Mouse (Mus musculus) heart, adult 2 months (tissue): ENCODE measurements at regions not wholly inside any gene's neighbourhood (a gene's known extent, or its start where the extent isn't known, plus 50 kb on each side); places are given as distances from the start of the nearest gene placed in this dataset.

ENCODE experiments used
- CTCF ChIP-seq: fragments of 200-600 bp; IDR thresholded peaks from 2 replicates; pipeline ENCODE4 v1.8.1; 2022; ENCODE audit warnings: antibody characterized with exemption, mild to moderate bottlenecking, moderate library complexity
- EP300 ChIP-seq: fragments of 200-500 bp; IDR thresholded peaks from 2 replicates; pipeline ENCODE4 v1.6.1; 2011; ENCODE audit warnings: low read depth, low read length, control low read depth; ENCODE audit not compliant: insufficient read depth
- POLR2A ChIP-seq: fragments of 200-500 bp; IDR thresholded peaks from 2 replicates; pipeline ENCODE4 v1.6.1; 2011; ENCODE audit warnings: mild to moderate bottlenecking, low read depth, low read length, control low read depth; ENCODE audit not compliant: insufficient read depth

- TF ChIP-seq CTCF (no peak), POLR2A (no peak), EP300 (no peak)
These were observed 232.0 kb downstream of the Mef2c start for GRCm38 (mm10) chr13:83735631-83736475.
